Mouse (Mus musculus) E14TG2a.4 (cell line): ENCODE measurements around the gene Polr3k.

Experiments used
- CTCF ChIP-seq: conservative IDR thresholded peaks from 2 replicates; pipeline ENCODE4 v1.5.1; 2014; ENCODE audit warnings: low read length
- NANOG ChIP-seq: IDR thresholded peaks from 2 replicates; pipeline ENCODE4 v1.6.1; 2014; ENCODE audit warnings: borderline replicate concordance, low read length, mixed read lengths
- POU5F1 ChIP-seq: IDR thresholded peaks from 2 replicates; pipeline ENCODE4 v1.6.1; 2014; ENCODE audit warnings: low read length, borderline replicate concordance

GRCm38 (mm10) chr2:181863791-181864535 lies at the start of gene Polr3k:
- no peak for TF ChIP-seq CTCF
- TF ChIP-seq NANOG: no peak
- no peak for TF ChIP-seq POU5F1
